Mouse (Mus musculus): ENCODE results near the gene Efna5. TPM values are rescaled to one million over a fixed set of nuclear protein-coding genes. Genes with fewer than 3 reads are reported as not detected.
A peak's percentile ranks its signal among the peaks of the same experiment; 100 is the strongest.

Efna5 gene
- total and polyA plus RNA-seq, 2 experiments: 0.94 to 2.1 TPM

DNA sequence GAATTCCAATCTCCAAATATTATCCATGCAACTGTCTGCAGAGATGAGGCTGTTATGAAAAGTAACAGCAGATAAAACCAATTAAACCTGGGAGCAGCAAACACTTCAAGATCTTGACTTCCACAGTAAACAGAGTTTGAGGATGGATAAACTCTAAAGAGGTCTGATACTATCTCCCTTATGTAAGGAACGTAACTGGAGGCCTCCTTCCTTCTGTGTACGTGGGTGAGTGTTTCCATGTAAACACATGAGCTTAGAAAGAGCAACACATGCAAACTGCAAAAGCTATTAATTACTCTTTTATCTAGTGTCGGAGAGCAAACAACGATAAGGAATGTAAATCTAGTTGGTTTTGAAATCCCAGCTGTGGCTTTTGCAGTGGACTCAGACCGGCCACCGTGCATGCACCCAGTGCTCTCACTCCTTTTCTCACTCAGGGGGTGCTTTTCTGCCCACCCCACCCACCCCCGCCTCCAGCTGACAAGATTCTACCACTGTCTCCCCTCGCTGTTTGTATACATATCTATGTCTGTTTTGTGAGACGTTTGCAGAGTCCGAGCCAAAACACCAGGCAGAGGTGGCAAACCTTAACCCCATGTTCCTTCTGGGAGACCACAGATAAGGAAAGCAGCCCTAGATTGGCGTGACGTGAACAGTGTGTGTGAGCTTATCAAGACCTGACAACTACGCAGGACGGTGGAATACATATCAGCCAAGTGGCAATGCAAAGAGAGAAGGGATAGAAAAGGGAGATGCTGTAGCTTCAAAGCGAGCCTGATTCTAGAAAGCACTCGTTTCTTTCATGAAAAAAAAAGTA, 132.1 kb downstream of the Efna5 start:
- no peak overlapping the region for H3K9ac ChIP-seq (ENCODE audit: low read depth, low read length)
- DNase-seq (ENCODE audit: extremely low read depth, low read depth, low spot score): peak; percentile 7
- no peak overlapping the region for H3K27ac ChIP-seq (replicated peaks; ENCODE audit: insufficient read depth, low read depth, low read length)

DNA sequence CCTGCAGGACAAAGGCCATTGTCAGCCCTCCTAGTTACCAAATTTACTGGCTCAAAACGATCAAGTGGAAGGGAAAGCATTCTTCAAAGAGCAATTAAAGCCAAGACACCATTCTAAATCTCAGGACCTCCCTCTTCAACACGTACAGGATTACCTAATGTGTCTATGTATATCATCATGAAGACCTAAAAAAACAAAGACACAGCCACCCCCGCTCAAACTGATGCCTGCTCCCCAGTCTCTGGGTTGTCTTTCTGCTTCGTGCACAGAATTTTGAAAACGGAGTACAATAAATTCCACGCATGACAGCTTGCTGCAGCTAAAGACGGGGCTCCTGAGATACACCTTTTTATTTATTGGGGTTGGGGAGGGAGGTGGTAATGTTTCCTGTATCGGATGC, 133.7 kb downstream of the Efna5 start:
- 88% methylated on average over 8 of the region's 8 CpGs for WGBS
- H3K4me1 ChIP-seq (ENCODE audit: control insufficient read depth, insufficient read depth, low read length): peaks cover 4% of the 10 kb centered on the region; the same call in 1 of the 2 replicates
- no peak overlapping the region for H3K27ac ChIP-seq (replicated peaks; ENCODE audit: insufficient read depth, low read depth, low read length)
- no peak for DNase-seq (ENCODE audit: extremely low read depth, low read depth, low spot score)
- H3K27me3 ChIP-seq (ENCODE audit: control insufficient read depth, insufficient read depth, low read length): no peaks in the 10 kb centered on the region
- TF ChIP-seq CTCF (IDR thresholded peaks at IDR 0.05; ENCODE audit: low read depth, low read length) (no peak), POLR2A (IDR thresholded peaks at IDR 0.05; ENCODE audit: extremely low read depth, insufficient read depth, low read length) (no peak)
- no peaks in the 10 kb centered on the region for H3K36me3 ChIP-seq (ENCODE audit: control insufficient read depth, insufficient read depth, low read length)
- no peak overlapping the region for H3K9ac ChIP-seq (ENCODE audit: low read depth, low read length)
- no peak overlapping the region for H3K4me3 ChIP-seq (ENCODE audit: insufficient read depth, low read depth, low read length)
- H3K79me2 ChIP-seq (ENCODE audit: control insufficient read depth, insufficient read depth, low read length): no peaks in the 10 kb centered on the region; the same call in 1 of the 2 replicates

More for the DNA sequence above, 132.1 kb downstream of the Efna5 start:
- Histone ChIP-seq H3K79me2 (ENCODE audit: control insufficient read depth, insufficient read depth, low read length) (no peaks in the 10 kb centered on the region; the same call in 1 of the 2 replicates), H3K4me1 (ENCODE audit: control insufficient read depth, insufficient read depth, low read length) (peaks cover 5% of the 10 kb centered on the region; the same call in 1 of the 2 replicates), H3K4me3 (ENCODE audit: insufficient read depth, low read depth, low read length) (no peak overlapping the region), H3K27me3 (ENCODE audit: control insufficient read depth, insufficient read depth, low read length) (no peaks in the 10 kb centered on the region), H3K36me3 (ENCODE audit: control insufficient read depth, insufficient read depth, low read length) (no peaks in the 10 kb centered on the region)
- 49% methylated on average over 16 of the region's 16 CpGs for WGBS
- TF ChIP-seq CTCF (IDR thresholded peaks at IDR 0.05; ENCODE audit: low read depth, low read length) (no peak), POLR2A (IDR thresholded peaks at IDR 0.05; ENCODE audit: extremely low read depth, insufficient read depth, low read length) (no peak)

- Histone ChIP-seq H3K79me2 (ENCODE audit: control insufficient read depth, insufficient read depth, low read length) (no peaks in the 10 kb centered on the region; the same call in 1 of the 2 replicates), H3K27ac (replicated peaks; ENCODE audit: insufficient read depth, low read depth, low read length) (no peak overlapping the region), H3K4me3 (ENCODE audit: insufficient read depth, low read depth, low read length) (no peak overlapping the region), H3K4me1 (ENCODE audit: control insufficient read depth, insufficient read depth, low read length) (peaks cover 2% of the 10 kb centered on the region; the same call in 1 of the 2 replicates), H3K27me3 (ENCODE audit: control insufficient read depth, insufficient read depth, low read length) (no peaks in the 10 kb centered on the region), H3K36me3 (ENCODE audit: control insufficient read depth, insufficient read depth, low read length) (no peaks in the 10 kb centered on the region), H3K9ac (ENCODE audit: low read depth, low read length) (no peak overlapping the region)
- DNase-seq (ENCODE audit: extremely low read depth, low read depth, low spot score): no peak
- TF ChIP-seq CTCF (IDR thresholded peaks at IDR 0.05; ENCODE audit: low read depth, low read length) (no peak), POLR2A (IDR thresholded peaks at IDR 0.05; ENCODE audit: extremely low read depth, insufficient read depth, low read length) (no peak)
- WGBS: 86% methylated on average over 9 of the region's 9 CpGs
Measured at GRCm38 (mm10) chr17:62746827-62747226, 134.3 kb downstream of the Efna5 start.

DNA sequence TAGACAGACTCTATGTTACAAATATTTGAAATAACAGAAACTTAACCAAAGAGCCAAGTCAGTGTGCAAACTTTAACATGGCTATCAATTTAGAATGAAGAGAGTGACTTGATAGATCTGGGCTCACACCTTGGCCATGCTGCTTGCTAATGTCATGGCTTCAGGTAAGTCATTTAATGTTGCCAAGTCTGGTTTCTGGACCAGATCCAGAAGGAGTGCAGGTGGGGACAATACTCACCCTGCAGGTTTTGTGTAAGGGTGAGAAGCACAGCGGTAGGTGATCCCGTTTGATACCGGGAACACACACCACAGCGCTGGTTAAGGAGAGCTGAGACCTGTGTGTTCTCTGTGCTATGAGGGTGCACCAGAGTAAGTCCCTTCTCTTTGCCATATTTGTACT, 135.8 kb downstream of the Efna5 start:
- Histone ChIP-seq H3K9ac (ENCODE audit: low read depth, low read length) (no peak overlapping the region), H3K4me1 (ENCODE audit: control insufficient read depth, insufficient read depth, low read length) (peaks cover 2% of the 10 kb centered on the region; the same call in 1 of the 2 replicates), H3K79me2 (ENCODE audit: control insufficient read depth, insufficient read depth, low read length) (no peaks in the 10 kb centered on the region; the same call in 1 of the 2 replicates), H3K36me3 (ENCODE audit: control insufficient read depth, insufficient read depth, low read length) (no peaks in the 10 kb centered on the region), H3K27ac (replicated peaks; ENCODE audit: insufficient read depth, low read depth, low read length) (no peak overlapping the region), H3K4me3 (ENCODE audit: insufficient read depth, low read depth, low read length) (no peak overlapping the region), H3K27me3 (ENCODE audit: control insufficient read depth, insufficient read depth, low read length) (no peaks in the 10 kb centered on the region)
- TF ChIP-seq CTCF (IDR thresholded peaks at IDR 0.05; ENCODE audit: low read depth, low read length) (no peak), POLR2A (IDR thresholded peaks at IDR 0.05; ENCODE audit: extremely low read depth, insufficient read depth, low read length) (no peak)
- DNase-seq (ENCODE audit: extremely low read depth, low read depth, low spot score): no peak
- WGBS: 98% methylated on average over 4 of the region's 4 CpGs

- no peak overlapping the region for H3K4me3 ChIP-seq (ENCODE audit: insufficient read depth, low read depth, low read length)
- H3K9ac ChIP-seq (ENCODE audit: low read depth, low read length): no peak overlapping the region
- H3K79me2 ChIP-seq (ENCODE audit: control insufficient read depth, insufficient read depth, low read length): no peaks in the 10 kb centered on the region; the same call in 1 of the 2 replicates
- H3K27ac ChIP-seq (replicated peaks; ENCODE audit: insufficient read depth, low read depth, low read length): no peak overlapping the region
- H3K4me1 ChIP-seq (ENCODE audit: control insufficient read depth, insufficient read depth, low read length): peaks cover under 1% of the 10 kb centered on the region; the same call in 1 of the 2 replicates
- no peaks in the 10 kb centered on the region for H3K27me3 ChIP-seq (ENCODE audit: control insufficient read depth, insufficient read depth, low read length)
- WGBS: 88% methylated on average over 6 of the region's 6 CpGs
- H3K36me3 ChIP-seq (ENCODE audit: control insufficient read depth, insufficient read depth, low read length): no peaks in the 10 kb centered on the region
- DNase-seq (ENCODE audit: extremely low read depth, low read depth, low spot score): no peak
- TF ChIP-seq POLR2A (IDR thresholded peaks at IDR 0.05; ENCODE audit: extremely low read depth, insufficient read depth, low read length) (no peak), CTCF (IDR thresholded peaks at IDR 0.05; ENCODE audit: low read depth, low read length) (no peak)
Measured at GRCm38 (mm10) chr17:62744239-62744638, 136.9 kb downstream of the Efna5 start.

GRCm38 (mm10) chr17:62741702-62742101, 139.4 kb downstream of the Efna5 start:
- Histone ChIP-seq H3K4me1 (ENCODE audit: control insufficient read depth, insufficient read depth, low read length) (no peaks in the 10 kb centered on the region), H3K36me3 (ENCODE audit: control insufficient read depth, insufficient read depth, low read length) (no peaks in the 10 kb centered on the region), H3K27ac (replicated peaks; ENCODE audit: insufficient read depth, low read depth, low read length) (no peak overlapping the region), H3K27me3 (ENCODE audit: control insufficient read depth, insufficient read depth, low read length) (no peaks in the 10 kb centered on the region), H3K4me3 (ENCODE audit: insufficient read depth, low read depth, low read length) (no peak overlapping the region), H3K79me2 (ENCODE audit: control insufficient read depth, insufficient read depth, low read length) (no peaks in the 10 kb centered on the region; the same call in 1 of the 2 replicates), H3K9ac (ENCODE audit: low read depth, low read length) (no peak overlapping the region)
- no peak for DNase-seq (ENCODE audit: extremely low read depth, low read depth, low spot score)
- TF ChIP-seq CTCF (IDR thresholded peaks at IDR 0.05; ENCODE audit: low read depth, low read length) (no peak), POLR2A (IDR thresholded peaks at IDR 0.05; ENCODE audit: extremely low read depth, insufficient read depth, low read length) (no peak)
- 70% methylated on average over 5 of the region's 5 CpGs for WGBS
